Mouse (Mus musculus) cortical plate, adult 2 months (tissue): ENCODE measurements around the gene Slc8a1.

ENCODE experiments used
- CTCF ChIP-seq: fragments of 200-500 bp; IDR thresholded peaks from 2 replicates; pipeline ENCODE4 v1.5.1; 2011; ENCODE audit warnings: mild to moderate bottlenecking, control low read depth, low read length; ENCODE audit not compliant: insufficient read depth; ENCODE audit errors: extremely low read depth
- POLR2A ChIP-seq: fragments of 200-500 bp; IDR thresholded peaks from 2 replicates; pipeline ENCODE4 v1.6.1; 2011; ENCODE audit warnings: mild to moderate bottlenecking, low read length, control low read depth; ENCODE audit not compliant: insufficient read depth; ENCODE audit errors: extremely low read depth

DNA sequence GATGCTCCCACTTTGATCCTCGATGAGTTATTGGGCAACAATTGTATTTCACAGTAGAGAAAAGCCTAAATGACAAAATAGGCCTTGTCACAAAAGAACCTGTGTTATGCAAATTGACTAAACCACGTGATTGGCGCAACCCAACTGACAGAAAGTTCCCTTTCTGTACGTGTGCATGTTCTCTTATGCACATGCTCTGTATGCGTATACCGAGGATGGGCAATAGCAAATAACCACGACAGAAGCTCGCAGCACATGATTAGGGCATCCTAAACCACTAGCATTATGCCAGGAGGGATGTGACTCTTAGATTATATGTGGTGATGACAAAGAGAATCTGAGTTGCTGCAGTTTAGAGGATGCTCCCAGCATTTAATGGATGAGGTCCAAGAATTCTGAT lies 122.8 kb downstream of the Slc8a1 start:
- TF ChIP-seq CTCF (no peak), POLR2A (no peak)
